Mouse (Mus musculus): ENCODE results near the gene Trim13. TPM values are rescaled to one million over a fixed set of nuclear protein-coding genes. Genes with fewer than 3 reads are reported as not detected.
"Not testable (repeated sequence)": the region's sequence is repeated elsewhere in the genome, so short reads cannot be mapped to it uniquely, and the experiment has no call there.

Trim13 gene
- 10 to 100 TPM; 26.2 to 26.4 TPM for total RNA-seq (2021)

GRCm38 (mm10) chr14:61597968-61598367, at the start of gene Trim13:
Trim13 (plus strand) TSS chr14:61598247.
- intact Hi-C loops (cut with DNase I), result no loop called here
- no peak for DNase-seq

DNA sequence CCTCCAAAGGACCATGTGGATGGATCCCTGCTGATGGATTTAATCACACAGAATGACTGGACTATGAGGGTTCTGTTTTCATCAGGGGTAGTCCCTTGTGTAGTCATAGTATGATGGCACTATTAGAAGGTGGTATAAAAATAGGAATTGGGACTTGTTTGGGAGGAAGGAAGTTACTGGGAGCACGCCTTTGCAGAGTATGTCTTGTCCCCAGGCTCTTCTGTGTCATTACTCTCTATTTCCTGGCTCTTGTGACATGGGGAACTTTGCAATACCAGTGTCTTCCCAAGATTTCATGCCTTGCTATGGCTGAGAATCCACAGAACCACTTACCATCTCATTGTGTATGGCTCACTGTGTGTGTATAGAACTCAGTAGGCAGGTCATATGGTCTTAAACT, 49.4 kb upstream of the Trim13 start:
- DNase-seq, result no peak

GRCm38 (mm10) chr14:61555931-61556288, 42.1 kb upstream of the Trim13 start:
- intact Hi-C loops (cut with DNase I), result no loop called here
- no peak for DNase-seq

More for the DNA sequence above, 49.4 kb upstream of the Trim13 start:
- intact Hi-C loops (cut with DNase I), result no loop called here

DNA sequence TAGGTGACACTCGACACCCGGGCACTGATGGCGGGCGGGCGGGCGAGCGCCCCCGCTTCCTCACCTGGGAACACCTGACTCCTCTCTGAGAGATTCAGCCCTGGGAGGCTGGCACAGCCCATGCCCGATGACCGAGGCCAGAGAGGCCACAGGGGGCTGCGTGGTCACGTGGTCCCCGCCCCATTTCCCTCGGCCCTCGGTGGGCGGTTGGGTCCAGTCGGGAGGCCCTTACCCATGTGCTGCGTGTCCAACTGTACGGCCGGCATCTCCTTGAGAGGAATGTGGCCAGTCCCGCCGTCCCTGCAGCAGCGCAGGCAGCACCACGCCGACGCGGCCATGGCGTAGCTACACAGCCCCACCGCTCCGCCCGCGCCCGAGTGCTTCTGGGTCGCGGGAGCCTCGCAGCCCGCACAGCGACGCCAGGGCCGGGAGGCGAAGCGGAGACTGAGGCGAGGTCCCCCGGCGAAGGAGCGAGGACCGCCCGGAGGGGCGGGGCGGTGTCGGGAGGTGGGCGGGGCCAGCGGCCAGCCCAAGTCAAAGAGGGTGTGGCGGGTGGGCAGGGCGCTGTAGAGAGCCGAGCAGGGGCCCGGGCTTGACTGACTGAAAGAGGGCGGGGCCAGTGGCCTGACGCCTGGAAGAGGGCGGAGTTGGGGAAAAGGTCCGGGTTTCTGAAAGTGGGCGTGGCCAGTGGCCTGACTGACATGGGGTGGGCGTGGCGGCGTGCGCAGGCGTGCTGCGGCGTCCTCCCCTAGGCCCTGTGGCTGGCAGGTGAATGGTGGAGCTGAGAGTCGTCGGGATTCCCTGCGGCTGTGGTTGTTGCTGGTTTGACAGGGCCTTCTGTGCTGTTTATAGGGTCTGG, 41.5 kb upstream of the Trim13 start, which contains the start of gene Spryd7:
TSS of gene Spryd7 (minus strand) at position 598 of the 859 bp plus-strand sequence.
- DNase-seq, result peak; percentile 99
- intact Hi-C loops (cut with DNase I), result no loop called here

GRCm38 (mm10) chr14:61558901-61559300, 39.1 kb upstream of the Trim13 start:
- no peak for DNase-seq
- intact Hi-C loops (cut with DNase I), result no loop called here

DNA sequence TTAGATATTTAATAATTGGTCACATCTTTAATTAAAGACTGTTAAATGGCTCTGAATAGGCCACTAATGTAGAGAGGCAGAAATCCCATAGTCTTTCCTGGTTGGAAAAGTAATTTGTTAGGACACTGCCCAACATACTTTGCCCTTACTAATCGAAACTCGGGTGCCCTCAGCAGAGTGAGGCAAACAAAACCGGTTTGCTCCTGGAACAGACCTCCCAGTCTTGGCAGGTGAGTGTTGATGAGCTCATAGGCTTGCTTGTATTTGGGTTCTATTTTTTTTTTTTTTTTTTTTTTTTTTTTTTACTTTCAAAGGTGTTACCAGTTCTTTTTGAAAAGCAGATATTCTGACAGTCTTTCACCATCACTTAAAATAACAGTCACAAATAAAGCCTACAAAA, 38.2 kb upstream of the Trim13 start:
- intact Hi-C loops (cut with DNase I), result no loop called here
- no peak for DNase-seq

DNA sequence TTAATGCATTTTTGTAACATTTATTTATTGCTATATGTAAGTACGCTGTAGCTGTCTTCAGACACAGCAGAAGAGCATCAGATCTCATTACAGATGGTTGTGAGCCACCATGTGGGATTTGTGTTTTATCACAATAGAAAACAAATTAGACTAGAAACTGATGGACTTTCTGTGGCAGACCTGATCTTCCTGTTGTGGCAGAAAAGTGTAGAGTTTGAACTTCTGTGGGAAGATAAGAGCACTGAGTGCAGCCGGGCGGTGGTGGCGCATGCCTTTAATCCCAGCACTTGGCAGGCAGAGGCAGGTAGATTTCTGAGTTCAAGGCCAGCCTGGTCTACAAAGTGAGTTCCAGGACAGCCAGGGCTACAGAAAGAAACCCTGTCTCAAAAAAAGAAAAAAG, 31.8 kb upstream of the Trim13 start:
- intact Hi-C loops (cut with DNase I); DNase-seq: not testable (repeated sequence)

DNA sequence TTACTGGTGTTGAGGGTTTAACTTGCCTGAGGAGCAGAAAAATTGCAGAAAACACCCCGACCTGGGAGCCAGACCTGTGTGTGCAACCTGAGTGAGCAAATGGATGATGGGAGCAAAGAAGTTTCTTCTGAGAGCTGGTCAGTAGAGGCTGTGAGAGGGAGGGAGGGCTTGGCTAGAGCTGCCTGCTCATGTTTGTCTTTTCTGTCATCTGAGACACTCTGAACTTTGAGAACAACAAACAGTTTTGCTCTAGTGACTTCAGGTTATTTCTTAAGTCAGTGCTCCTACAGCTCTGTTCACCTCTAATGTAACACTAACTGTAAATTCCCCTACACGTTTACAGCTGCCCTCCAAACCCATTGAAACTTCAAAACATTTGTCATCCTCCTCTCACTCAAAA, 28.7 kb upstream of the Trim13 start:
- intact Hi-C loops (cut with DNase I), result no loop called here
- DNase-seq, result no peak

GRCm38 (mm10) chr14:61571366-61571765, 26.7 kb upstream of the Trim13 start:
- intact Hi-C loops (cut with DNase I), result loop anchor here (5.0 kb wide), 1 partner anchor 886 kb away; the partner anchor contains the start of gene Gucy1b2
- peak; percentile 89 for DNase-seq

DNA sequence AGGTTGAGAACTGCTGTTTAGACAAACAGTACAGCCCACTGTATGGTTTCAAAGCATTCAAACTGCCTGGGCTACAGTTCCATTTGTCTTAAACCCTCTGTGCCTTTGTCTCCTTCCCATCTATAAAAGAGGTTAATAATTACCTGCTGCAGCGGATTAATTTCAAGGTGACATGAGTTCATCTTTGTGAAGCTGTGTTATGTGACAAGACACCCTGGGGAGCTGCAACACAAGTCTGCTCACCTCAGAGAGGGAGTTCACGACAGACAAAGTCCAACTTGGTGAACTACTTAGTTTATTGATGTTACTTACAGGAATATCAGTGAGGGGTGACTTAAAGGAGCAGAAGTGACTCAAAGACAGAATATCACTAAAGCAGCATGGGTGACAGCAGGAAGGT, 25.9 kb upstream of the Trim13 start:
- no peak for DNase-seq
- intact Hi-C loops (cut with DNase I), result loop anchor here (5.0 kb wide), 1 partner anchor 885 kb away; the partner anchor contains the start of gene Gucy1b2

DNA sequence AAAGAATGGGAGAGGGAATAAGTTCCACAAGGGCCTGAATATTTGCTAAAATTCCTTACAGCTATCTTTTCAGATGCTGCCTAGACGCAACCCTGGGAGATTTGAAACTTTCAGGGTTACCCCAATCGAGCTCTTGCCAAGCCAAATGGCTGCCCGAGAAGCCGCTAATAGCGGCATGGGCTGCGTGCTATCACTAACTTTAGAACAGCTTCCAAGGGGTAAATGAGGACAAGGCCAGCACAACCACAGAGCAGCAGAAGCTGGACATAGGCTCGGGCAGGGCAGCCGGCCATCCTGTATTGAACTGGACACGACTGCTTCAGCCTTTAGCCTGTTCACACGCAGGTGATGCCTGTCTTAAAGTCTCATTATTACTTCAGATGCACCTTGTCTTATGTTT, 23.0 kb upstream of the Trim13 start:
- no peak for DNase-seq
- intact Hi-C loops (cut with DNase I), result no loop called here

DNA sequence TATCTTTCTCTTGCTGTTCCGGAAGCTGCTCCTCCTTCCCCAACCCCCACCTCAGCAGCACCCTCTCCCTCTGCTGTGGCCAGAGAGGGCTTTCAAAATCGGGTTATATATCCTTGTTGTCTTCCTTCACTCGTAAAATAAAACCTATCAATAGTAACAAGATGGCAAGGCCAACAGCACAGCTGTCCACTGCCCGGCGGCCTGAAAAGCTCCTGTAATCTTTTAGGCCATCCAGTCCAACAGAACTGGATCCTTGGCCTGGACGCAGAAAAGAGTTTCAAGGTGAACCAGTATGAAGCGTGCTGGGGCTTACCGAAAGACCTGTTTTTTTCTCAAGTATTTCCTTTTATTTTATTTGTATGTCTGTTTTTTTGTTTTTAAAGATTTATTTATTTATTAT, 22.1 kb upstream of the Trim13 start:
- no peak for DNase-seq
- intact Hi-C loops (cut with DNase I), result no loop called here

DNA sequence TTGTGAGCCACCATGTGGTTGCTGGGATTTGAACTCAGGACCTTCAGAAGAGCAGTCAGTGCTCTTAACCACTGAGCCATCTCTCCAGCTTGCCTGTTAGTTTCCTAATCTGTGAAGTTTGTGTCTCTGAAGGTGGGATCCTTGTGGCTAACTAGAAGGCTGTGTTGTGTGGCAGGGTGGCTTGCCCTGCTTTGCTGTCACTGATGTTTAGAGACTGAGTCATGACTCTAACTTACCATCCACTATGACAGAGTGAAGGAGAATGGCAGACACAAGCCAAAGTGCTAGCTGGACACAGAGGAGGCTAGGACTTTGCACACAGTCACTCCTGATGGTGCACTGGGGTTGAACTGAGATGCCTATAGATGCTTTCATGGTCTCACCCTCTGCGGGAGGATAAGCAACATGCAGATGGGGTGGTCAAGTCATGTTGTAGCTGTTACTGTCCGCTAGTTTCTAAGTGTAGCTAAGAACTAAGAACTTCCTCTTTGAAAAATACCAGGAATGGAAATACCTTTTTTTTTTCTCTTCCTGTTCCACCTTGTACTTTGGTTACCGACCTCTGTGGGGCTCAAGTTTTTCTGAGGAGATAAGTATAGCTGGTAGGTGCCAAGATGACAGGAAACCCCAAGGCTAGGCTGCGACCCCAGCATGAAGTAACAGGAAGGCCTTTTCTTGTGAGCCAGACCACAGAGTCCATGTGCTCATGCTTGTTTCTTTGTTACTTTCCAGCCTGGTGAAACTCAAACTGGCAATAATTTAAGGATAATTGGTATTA, 8.6 kb upstream of the Trim13 start:
- DNase-seq, result no peak
- intact Hi-C loops (cut with DNase I), result no loop called here

GRCm38 (mm10) chr14:61596719-61597426, 1.2 kb upstream of the Trim13 start:
- no peak for DNase-seq
- intact Hi-C loops (cut with DNase I), result no loop called here

- intact Hi-C loops (cut with DNase I), result no loop called here
- DNase-seq, result peak; percentile 91
Measured at GRCm38 (mm10) chr14:61599057-61599806, 1.2 kb downstream of the Trim13 start.

- intact Hi-C loops (cut with DNase I), result no loop called here
Measured at GRCm38 (mm10) chr14:61601348-61601747, 3.3 kb downstream of the Trim13 start.

DNA sequence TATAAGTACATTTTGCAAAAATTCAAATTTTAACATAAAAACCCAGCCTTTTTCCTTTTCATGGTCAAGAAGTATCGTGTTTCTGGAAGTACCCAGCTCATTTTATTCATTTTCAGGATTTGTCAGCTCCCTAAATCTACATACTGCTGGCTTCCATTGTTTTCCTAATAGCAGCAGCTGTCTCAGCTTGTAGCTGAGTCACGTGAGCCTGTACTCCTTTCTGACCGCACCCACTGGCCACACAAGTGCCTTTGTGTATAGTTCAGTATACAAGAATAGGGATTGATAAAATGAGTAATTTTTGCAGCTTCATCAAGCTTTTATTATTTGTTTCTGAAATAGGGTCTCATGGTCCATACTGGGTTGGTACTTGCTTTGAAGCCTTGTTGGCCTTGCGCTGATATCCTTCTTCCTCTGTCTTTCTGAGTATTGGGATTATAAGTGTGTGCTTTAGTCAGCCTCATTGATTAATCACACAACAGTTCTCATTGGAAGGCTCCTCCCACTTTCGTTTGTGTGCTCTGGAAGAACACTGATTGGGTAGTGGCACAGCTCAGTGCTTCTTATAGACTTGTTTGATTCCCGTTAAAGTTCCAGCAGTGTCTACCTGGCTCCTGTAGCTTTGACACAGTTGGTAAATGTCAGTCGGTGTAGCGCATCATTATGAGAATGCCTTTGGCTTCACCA, 5.2 kb downstream of the Trim13 start:
- intact Hi-C loops (cut with DNase I), result no loop called here
- DNase-seq, result no peak

More at GRCm38 (mm10) chr14:61601348-61601747, 3.3 kb downstream of the Trim13 start:
- DNase-seq, result no peak

- intact Hi-C loops (cut with DNase I), result no loop called here
- no peak for DNase-seq
Measured at GRCm38 (mm10) chr14:61604081-61604480, 6.0 kb downstream of the Trim13 start.

GRCm38 (mm10) chr14:61606088-61606487, 8.0 kb downstream of the Trim13 start:
- DNase-seq; intact Hi-C loops (cut with DNase I): not testable (repeated sequence)

GRCm38 (mm10) chr14:61607157-61607556, 9.1 kb downstream of the Trim13 start, which contains the start of gene Kcnrg:
Kcnrg (plus strand) TSS chr14:61607457.
- no peak for DNase-seq
- intact Hi-C loops (cut with DNase I), result no loop called here

Measured in left cerebral cortex, postnatal 4 days (tissue).